ENCODE assay signal across 8 mouse cellular contexts in the genomic region with DNA sequence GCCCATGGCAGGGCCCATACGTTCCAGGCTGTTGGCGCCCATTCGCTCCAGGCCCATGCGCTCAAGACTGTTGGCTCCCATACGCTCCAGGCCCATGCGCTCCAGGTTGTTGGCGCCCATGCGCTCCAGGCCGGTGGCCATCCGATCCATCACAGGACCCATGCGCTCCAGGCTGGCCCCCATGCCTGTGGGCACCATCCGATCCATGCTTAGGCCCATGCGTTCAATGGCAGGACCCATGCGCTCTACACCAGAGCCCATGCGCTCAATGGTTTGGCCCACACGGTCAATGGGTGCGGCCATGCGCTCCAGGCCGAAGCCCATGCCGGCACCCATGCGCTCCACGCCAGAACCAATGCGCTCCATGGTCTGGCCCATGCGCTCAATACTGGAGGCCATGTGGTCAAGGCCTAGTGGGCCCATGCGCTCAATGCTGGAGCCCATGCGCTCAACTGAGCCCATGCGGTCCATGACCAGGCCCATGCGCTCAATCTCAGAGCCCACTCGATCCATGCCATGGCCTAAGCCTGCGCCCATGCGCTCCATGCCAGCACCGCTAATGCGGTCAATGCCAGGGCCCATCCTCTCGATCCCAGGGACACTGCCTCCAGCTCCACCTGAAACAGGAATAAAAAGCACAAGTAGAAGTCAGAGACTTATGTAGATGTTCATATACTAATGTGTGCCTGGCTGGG. TPM values are rescaled to one million over a fixed set of nuclear protein-coding genes. Genes with fewer than 3 reads are reported as not detected.
DNase-seq lines count a peak whose midpoint lies in the region; ATAC-seq lines count a peak whose summit lies in the region.

No protein-coding gene starts in this region.

- H3K27me3 ChIP-seq in forebrain, embryonic 11.5 days (ENCODE audit: control insufficient read depth, insufficient read depth, low read length): no peaks in the 10 kb centered on the region
- no peaks in the 10 kb centered on the region for H3K27me3 ChIP-seq in forebrain, embryonic 10.5 days (ENCODE audit: poor library complexity, severe bottlenecking)
- no peaks in the 10 kb centered on the region for H3K27me3 ChIP-seq in limb, embryonic 11.5 days (ENCODE audit: control insufficient read depth, insufficient read depth, low read length)
- H3K27me3 ChIP-seq in limb, embryonic 10.5 days (ENCODE audit: low read depth, poor library complexity, severe bottlenecking): no peaks in the 10 kb centered on the region
- H3K27me3 ChIP-seq in midbrain, embryonic 13.5 days: no peaks in the 10 kb centered on the region

- no peaks in the 10 kb centered on the region for H3K9me3 ChIP-seq in forebrain, embryonic 11.5 days (ENCODE audit: control insufficient read depth, low read length)
- no peaks in the 10 kb centered on the region for H3K9me3 ChIP-seq in forebrain, embryonic 10.5 days
- no peaks in the 10 kb centered on the region for H3K9me3 ChIP-seq in limb, embryonic 11.5 days (ENCODE audit: control insufficient read depth, low read length)
- no peaks in the 10 kb centered on the region for H3K9me3 ChIP-seq in limb, embryonic 10.5 days (replicated peaks)
- H3K9me3 ChIP-seq in midbrain, embryonic 13.5 days: no peaks in the 10 kb centered on the region

- H3K4me2 ChIP-seq in forebrain, embryonic 11.5 days (ENCODE audit: low read depth, low read length, severe bottlenecking): no peak overlapping the region
- no peak overlapping the region for H3K4me2 ChIP-seq in limb, embryonic 11.5 days (ENCODE audit: low read depth, severe bottlenecking)
- H3K4me2 ChIP-seq in midbrain, embryonic 13.5 days (replicated peaks): no peak overlapping the region

- H3K4me1 ChIP-seq in forebrain, embryonic 11.5 days (replicated peaks; ENCODE audit: control insufficient read depth, insufficient read depth, low read length): no peaks in the 10 kb centered on the region
- H3K4me1 ChIP-seq in forebrain, embryonic 10.5 days: no peaks in the 10 kb centered on the region
- no peaks in the 10 kb centered on the region for H3K4me1 ChIP-seq in limb, embryonic 11.5 days (ENCODE audit: control insufficient read depth, insufficient read depth, low read length)
- no peaks in the 10 kb centered on the region for H3K4me1 ChIP-seq in limb, embryonic 10.5 days
- no peaks in the 10 kb centered on the region for H3K4me1 ChIP-seq in midbrain, embryonic 13.5 days (replicated peaks)

- WGBS in forebrain, embryonic 11.5 days: 98% methylated on average over 34 of the region's 34 CpGs
- WGBS in forebrain, embryonic 10.5 days: 97% methylated on average over 34 of the region's 34 CpGs
- 95% methylated on average over 34 of the region's 34 CpGs for WGBS in limb, embryonic 11.5 days
- WGBS in limb, embryonic 10.5 days: 97% methylated on average over 34 of the region's 34 CpGs
- 97% methylated on average over 34 of the region's 34 CpGs for WGBS in midbrain, embryonic 13.5 days

- H3K36me3 ChIP-seq in forebrain, embryonic 11.5 days (ENCODE audit: control insufficient read depth, insufficient read depth, low read length): peaks cover 25% of the 10 kb centered on the region; the same call in 1 of the 2 replicates
- H3K36me3 ChIP-seq in forebrain, embryonic 10.5 days (replicated peaks): peaks cover 100% of the 10 kb centered on the region
- H3K36me3 ChIP-seq in limb, embryonic 11.5 days (ENCODE audit: control insufficient read depth, insufficient read depth, low read length): peaks cover 42% of the 10 kb centered on the region
- H3K36me3 ChIP-seq in limb, embryonic 10.5 days: peaks cover 100% of the 10 kb centered on the region
- peaks cover 96% of the 10 kb centered on the region for H3K36me3 ChIP-seq in midbrain, embryonic 13.5 days

- ATAC-seq in forebrain, embryonic 11.5 days (replicated peaks; ENCODE audit: low FRiP score): no peak; the same call in 1 of the 2 replicates
- peak; percentile 54; the same call in 1 of the 2 replicates for ATAC-seq in limb, embryonic 11.5 days (ENCODE audit: insufficient number of reproducible peaks, low FRiP score, low TSS enrichment, low read depth)
- ATAC-seq in erythroid progenitor cell, adult 5-6 weeks (replicated peaks; ENCODE audit: low FRiP score, poor library complexity, severe bottlenecking): peak; percentile 47; the same call in 1 of the 2 replicates
- peak; percentile 65 for ATAC-seq in midbrain, embryonic 13.5 days

- no peak overlapping the region for H3K27ac ChIP-seq in forebrain, embryonic 11.5 days (ENCODE audit: low read depth, low read length)
- no peak overlapping the region for H3K27ac ChIP-seq in forebrain, embryonic 10.5 days
- no peak overlapping the region for H3K27ac ChIP-seq in limb, embryonic 11.5 days (replicated peaks; ENCODE audit: low read depth, low read length)
- H3K27ac ChIP-seq in limb, embryonic 10.5 days: no peak overlapping the region
- H3K27ac ChIP-seq in midbrain, embryonic 13.5 days: no peak overlapping the region

- H3K9ac ChIP-seq in forebrain, embryonic 11.5 days (ENCODE audit: low read length): no peak overlapping the region
- H3K9ac ChIP-seq in limb, embryonic 11.5 days (ENCODE audit: low read length): no peak overlapping the region
- H3K9ac ChIP-seq in midbrain, embryonic 13.5 days (replicated peaks): no peak overlapping the region

- no peak overlapping the region for H3K4me3 ChIP-seq in forebrain, embryonic 11.5 days (ENCODE audit: low read depth, low read length)
- no peak overlapping the region for H3K4me3 ChIP-seq in forebrain, embryonic 10.5 days
- H3K4me3 ChIP-seq in limb, embryonic 11.5 days (ENCODE audit: low read depth, low read length): no peak overlapping the region
- H3K4me3 ChIP-seq in limb, embryonic 10.5 days: no peak overlapping the region
- no peak overlapping the region for H3K4me3 ChIP-seq in midbrain, embryonic 13.5 days (replicated peaks)

- DNase-seq in forebrain, embryonic 11.5 days (ENCODE audit: low spot score): peak; percentile 51
- DNase-seq in forebrain, embryonic 10.5 days (ENCODE audit: extremely low spot score, low spot score): no peak
- DNase-seq in limb, embryonic 11.5 days (ENCODE audit: low spot score): no peak
- DNase-seq in limb, embryonic 10.5 days (ENCODE audit: low spot score): no peak
- DNase-seq in left cerebral cortex, adult 18-20 months (ENCODE audit: low spot score in 2 of 2): no peak
- no peak for DNase-seq in adrenal gland, postnatal 36 days

RNA-seq across cellular contexts. Expression of a gene that starts 12.1 kb away (rescaled TPM):
- 0.61 and 1.2 TPM in 2 replicates for polyA plus RNA-seq in forebrain, embryonic 11.5 days (2014; fragmentation: Nextera tagmentation; extraction: Ambion mirVana)
- polyA plus RNA-seq in forebrain, embryonic 10.5 days (2016; fragmentation: Nextera tagmentation; extraction: Ambion mirVana): 0.31 and 0.39 TPM in 2 replicates
- polyA plus RNA-seq in limb, embryonic 11.5 days (2014; fragmentation: Nextera tagmentation; extraction: Ambion mirVana): 0.67 and 0.84 TPM in 2 replicates
- 0.56 and 0.66 TPM in 2 replicates for polyA plus RNA-seq in limb, embryonic 10.5 days (2016; fragmentation: Nextera tagmentation; extraction: Ambion mirVana)
- 5.4 and 7.6 TPM in 2 replicates for total RNA-seq in erythroid progenitor cell, adult 5-6 weeks (2015; ENCODE audit: low replicate concordance)
- total RNA-seq in erythroid progenitor cell, adult 5-6 weeks (2017; ENCODE audit: low replicate concordance): 5.4 and 12.7 TPM in 2 replicates
- polyA plus RNA-seq in midbrain, embryonic 13.5 days (2015; fragmentation: Nextera tagmentation; extraction: Ambion mirVana): 0.81 and 0.93 TPM in 2 replicates
- total RNA-seq in left cerebral cortex, adult 18-20 months (2021): under 1 TPM in 1 of 2 experiments, not detected in 1; 0.60 TPM
- under 1 TPM in 1 of 2 experiments, not detected in 1; 0.56 TPM for total RNA-seq in adrenal gland, postnatal 36 days (2021)

RNA-seq across cellular contexts. Expression of a gene that starts 21.0 kb away (rescaled TPM):
- polyA plus RNA-seq in forebrain, embryonic 11.5 days (2014; fragmentation: Nextera tagmentation; extraction: Ambion mirVana): 71.8 and 85.4 TPM in 2 replicates
- 47.6 and 51.2 TPM in 2 replicates for polyA plus RNA-seq in forebrain, embryonic 10.5 days (2016; fragmentation: Nextera tagmentation; extraction: Ambion mirVana)
- 72.9 and 75.7 TPM in 2 replicates for polyA plus RNA-seq in limb, embryonic 11.5 days (2014; fragmentation: Nextera tagmentation; extraction: Ambion mirVana)
- 39.4 and 42.2 TPM in 2 replicates for polyA plus RNA-seq in limb, embryonic 10.5 days (2016; fragmentation: Nextera tagmentation; extraction: Ambion mirVana)
- 31.4 and 36.5 TPM in 2 replicates for total RNA-seq in erythroid progenitor cell, adult 5-6 weeks (2015; ENCODE audit: low replicate concordance)
- 22.3 and 28.9 TPM in 2 replicates for total RNA-seq in erythroid progenitor cell, adult 5-6 weeks (2017; ENCODE audit: low replicate concordance)
- polyA plus RNA-seq in midbrain, embryonic 13.5 days (2015; fragmentation: Nextera tagmentation; extraction: Ambion mirVana): 68.0 and 69.0 TPM in 2 replicates
- 10 to 100 TPM; 44.0 to 46.7 TPM for total RNA-seq in left cerebral cortex, adult 18-20 months (2021)
- 10 to 100 TPM; 28.9 to 35.3 TPM for total RNA-seq in adrenal gland, postnatal 36 days (2021)

RNA-seq across cellular contexts. Expression of a gene that starts 36.7 kb away (rescaled TPM):
- 574 and 590 TPM in 2 replicates for polyA plus RNA-seq in forebrain, embryonic 11.5 days (2014; fragmentation: Nextera tagmentation; extraction: Ambion mirVana)
- 515 and 568 TPM in 2 replicates for polyA plus RNA-seq in forebrain, embryonic 10.5 days (2016; fragmentation: Nextera tagmentation; extraction: Ambion mirVana)
- polyA plus RNA-seq in limb, embryonic 11.5 days (2014; fragmentation: Nextera tagmentation; extraction: Ambion mirVana): 644 and 689 TPM in 2 replicates
- polyA plus RNA-seq in limb, embryonic 10.5 days (2016; fragmentation: Nextera tagmentation; extraction: Ambion mirVana): 481 and 555 TPM in 2 replicates
- total RNA-seq in erythroid progenitor cell, adult 5-6 weeks (2015; ENCODE audit: low replicate concordance): 585 and 697 TPM in 2 replicates
- 520 and 703 TPM in 2 replicates for total RNA-seq in erythroid progenitor cell, adult 5-6 weeks (2017; ENCODE audit: low replicate concordance)
- polyA plus RNA-seq in midbrain, embryonic 13.5 days (2015; fragmentation: Nextera tagmentation; extraction: Ambion mirVana): 283 and 294 TPM in 2 replicates
- 100 to 1,000 TPM; 129 to 143 TPM for total RNA-seq in left cerebral cortex, adult 18-20 months (2021)
- total RNA-seq in adrenal gland, postnatal 36 days (2021): 100 to 1,000 TPM; 136 to 171 TPM
